Mouse (Mus musculus) ES-Bruce4 (cell line): ENCODE data around the gene Gal.

Source experiments
- CTCF ChIP-seq: IDR thresholded peaks from one replicate; pipeline ENCODE4 v1.8.1; 2011; ENCODE audit warnings: low read depth, low read length
- EP300 ChIP-seq: IDR thresholded peaks from 2 replicates; pipeline ENCODE4 v1.6.1; 2011; ENCODE audit warnings: low read depth, low read length; ENCODE audit not compliant: insufficient read depth
- POLR2A ChIP-seq: IDR thresholded peaks from one replicate; pipeline ENCODE4 v1.8.1; 2011; ENCODE audit warnings: low read length; ENCODE audit not compliant: insufficient read depth

DNA sequence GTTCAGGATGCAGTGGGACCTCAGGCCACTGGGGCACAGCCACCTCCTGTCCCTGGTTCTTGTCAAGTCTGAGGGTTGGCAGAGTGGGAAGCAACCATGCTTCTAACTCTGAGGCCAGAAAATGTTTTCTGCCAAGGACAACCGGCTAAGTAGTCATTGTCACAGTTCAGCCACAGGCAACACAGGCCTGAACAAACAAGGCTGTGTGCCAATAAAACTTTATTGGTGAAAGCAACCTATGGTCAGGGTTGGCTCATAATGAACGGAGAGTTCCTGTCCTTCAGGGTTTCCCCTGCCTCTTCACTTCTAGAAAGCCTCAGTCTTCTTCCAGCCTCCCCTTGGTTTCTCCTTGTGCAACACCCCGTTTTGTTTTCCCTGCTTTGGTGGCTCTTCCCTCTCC is 21.5 kb upstream of the Gal start:
- TF ChIP-seq CTCF (no peak), EP300 (no peak), POLR2A (no peak)
